Mouse (Mus musculus) forebrain, embryonic 14.5 days (tissue): ENCODE data around the gene 1700066M21Rik. TPM values are rescaled to one million over a fixed set of nuclear protein-coding genes. Genes with fewer than 3 reads are reported as not detected.
A peak's percentile ranks its signal among the peaks of the same experiment; 100 is the strongest.

Experiments
- ATAC-seq: fragments of 200-750 bp; cut with Nextera tagmentation; 2 replicates; pipeline ENCODE4 v1.8.0; 2017; ENCODE audit warnings: mild to moderate bottlenecking, moderate library complexity
- DNase-seq: peaks from one replicate; pipeline ENCODE4 v3.0.0-alpha.2; 2015; ENCODE audit warnings: low spot score
- H3K27ac ChIP-seq: fragments of 300-500 bp; sonication (generic); 2 replicates; pipeline ENCODE4 v1.5.1; 2014; ENCODE audit warnings: low read depth, mild to moderate bottlenecking, control low read depth, low read length, moderate library complexity
- H3K27me3 ChIP-seq: fragments of 300-500 bp; sonication (generic); replicated peaks from 2 replicates; pipeline ENCODE4 v1.6.1; 2014; ENCODE audit warnings: low read length, control low read depth, mixed read lengths; ENCODE audit not compliant: control insufficient read depth, insufficient read depth
- H3K36me3 ChIP-seq: fragments of 300-500 bp; sonication (generic); 2 replicates; pipeline ENCODE4 v1.6.1; 2014; ENCODE audit warnings: low read length, control low read depth; ENCODE audit not compliant: control insufficient read depth, insufficient read depth
- H3K4me1 ChIP-seq: fragments of 300-500 bp; sonication (generic); 2 replicates; pipeline ENCODE4 v1.6.1; 2014; ENCODE audit warnings: antibody characterized with exemption, low read length, control low read depth; ENCODE audit not compliant: control insufficient read depth, insufficient read depth
- H3K4me2 ChIP-seq: fragments of 300-500 bp; sonication (generic); 2 replicates; pipeline ENCODE4 v1.6.1; 2014; ENCODE audit warnings: mild to moderate bottlenecking, control low read depth, low read length
- H3K4me3 ChIP-seq: fragments of 300-500 bp; sonication (generic); 2 replicates; pipeline ENCODE4 v1.5.1; 2014; ENCODE audit warnings: low read depth, low read length, control low read depth
- H3K9ac ChIP-seq: fragments of 300-500 bp; sonication (generic); 2 replicates; pipeline ENCODE4 v1.6.1; 2014; ENCODE audit warnings: mild to moderate bottlenecking, low read length, control low read depth, moderate library complexity
- H3K9me3 ChIP-seq: fragments of 300-500 bp; sonication (generic); replicated peaks from 2 replicates; pipeline ENCODE4 v1.6.1; 2016; ENCODE audit warnings: low read length, control low read depth, mixed read lengths; ENCODE audit not compliant: control insufficient read depth
- WGBS: fragments of 180-500 bp; shearing (Covaris S2); extraction: QIAGEN DNeasy Blood & Tissue Kit; methylation state at CpG from one replicate; pipeline ENCODE4 v1.1.7; 2014; 5-methylcytosine and 5-hydroxymethylcytosine counted together
- polyA plus RNA-seq: library from polyadenylated mRNA; unstranded; fragments of >200 nt; fragmentation: Nextera tagmentation; extraction: Ambion mirVana; gene quantifications from 2 replicates; pipeline ENCODE4 v1.2.1, GENCODE M21; 2014

1700066M21Rik gene
- polyA plus RNA-seq, 1 experiment from 2014 or later: 30.3 TPM

DNA sequence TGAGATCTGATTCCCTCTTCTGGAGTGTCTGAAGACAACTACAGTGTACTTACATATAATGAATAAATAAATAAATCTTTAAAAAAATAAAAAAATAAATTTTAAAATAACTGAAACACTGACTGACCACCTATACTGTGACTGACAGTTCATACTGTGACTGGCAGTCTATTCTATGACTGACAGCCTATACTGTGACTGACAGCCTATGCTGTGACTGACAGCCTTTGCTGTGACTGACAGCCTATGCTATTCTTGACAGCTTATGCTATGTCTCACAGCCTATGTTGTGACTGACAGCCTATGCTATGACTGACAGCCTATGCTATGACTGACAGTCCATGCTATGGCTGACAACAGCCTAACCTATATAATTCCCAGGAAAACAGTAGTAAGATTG is 29.9 kb upstream of the 1700066M21Rik start:
- no peaks in the 10 kb centered on the region for H3K36me3 ChIP-seq
- no peaks in the 10 kb centered on the region for H3K4me1 ChIP-seq
- no peak overlapping the region for H3K4me3 ChIP-seq
- H3K9ac ChIP-seq: no peak overlapping the region
- no peak for ATAC-seq
- no peak overlapping the region for H3K4me2 ChIP-seq
- DNase-seq: no peak
- no peak overlapping the region for H3K27ac ChIP-seq
- H3K27me3 ChIP-seq: no peaks in the 10 kb centered on the region
- no peaks in the 10 kb centered on the region for H3K9me3 ChIP-seq

DNA sequence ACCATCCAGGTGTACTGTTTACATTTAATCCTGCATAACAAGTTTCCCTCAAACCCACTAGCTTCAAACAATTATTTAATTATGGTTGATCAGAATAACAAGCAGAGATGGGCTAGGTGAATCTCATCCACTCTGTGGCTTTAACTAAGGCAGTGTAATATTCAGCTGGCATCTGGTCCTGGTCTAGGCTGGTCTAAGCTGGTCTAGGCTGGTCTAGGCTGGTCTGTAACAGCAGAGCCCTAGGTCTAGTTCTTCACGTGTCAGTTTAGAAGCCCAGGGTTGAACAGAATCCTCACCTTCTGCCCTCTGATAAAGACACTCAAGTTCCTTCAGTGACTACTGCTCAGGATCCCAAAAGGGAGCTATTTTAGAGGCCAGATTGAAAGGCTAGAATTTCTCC is 25.5 kb upstream of the 1700066M21Rik start:
- Histone ChIP-seq H3K27me3 (no peaks in the 10 kb centered on the region), H3K4me1 (no peaks in the 10 kb centered on the region), H3K36me3 (no peaks in the 10 kb centered on the region), H3K9ac (no peak overlapping the region), H3K27ac (no peak overlapping the region), H3K4me2 (no peak overlapping the region), H3K4me3 (no peak overlapping the region), H3K9me3 (no peaks in the 10 kb centered on the region)
- 78% methylated on average over 1 of the region's 1 CpGs for WGBS
- no peak for ATAC-seq
- DNase-seq: no peak

GRCm38 (mm10) chr1:57358546-57358945 is 18.9 kb upstream of the 1700066M21Rik start:
- DNase-seq (peak; percentile 21), ATAC-seq (no peak)
- WGBS: 69% methylated on average over 5 of the region's 5 CpGs
- Histone ChIP-seq H3K4me3 (no peak overlapping the region), H3K9me3 (no peaks in the 10 kb centered on the region), H3K9ac (no peak overlapping the region), H3K27me3 (no peaks in the 10 kb centered on the region), H3K36me3 (no peaks in the 10 kb centered on the region), H3K4me2 (no peak overlapping the region), H3K27ac (no peak overlapping the region), H3K4me1 (no peaks in the 10 kb centered on the region)

DNA sequence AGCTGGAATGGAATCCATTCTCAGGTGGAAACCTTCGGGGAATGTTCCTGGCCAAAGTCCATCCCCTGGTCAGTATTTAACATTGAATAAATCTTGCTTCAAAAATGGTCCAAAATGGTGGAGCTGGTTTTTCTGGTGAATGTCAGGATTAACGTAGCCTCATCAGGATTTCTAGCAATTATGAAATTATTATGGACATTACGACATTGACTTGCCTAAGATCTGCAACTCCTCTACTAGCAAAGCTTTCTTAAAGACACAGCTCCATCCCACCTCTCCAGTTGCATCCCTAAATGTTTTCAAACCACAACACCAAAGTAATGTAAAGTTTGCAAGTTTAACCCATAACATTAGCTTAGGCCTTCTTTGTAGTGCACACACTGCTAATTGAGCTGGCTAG is 10.0 kb upstream of the 1700066M21Rik start:
- Histone ChIP-seq H3K27ac (no peak overlapping the region), H3K4me1 (no peaks in the 10 kb centered on the region), H3K4me3 (no peak overlapping the region), H3K9ac (no peak overlapping the region), H3K27me3 (no peaks in the 10 kb centered on the region), H3K4me2 (no peak overlapping the region), H3K9me3 (no peaks in the 10 kb centered on the region), H3K36me3 (no peaks in the 10 kb centered on the region)
- no peak for DNase-seq
- 93% methylated on average over 3 of the region's 3 CpGs for WGBS
- ATAC-seq: no peak

DNA sequence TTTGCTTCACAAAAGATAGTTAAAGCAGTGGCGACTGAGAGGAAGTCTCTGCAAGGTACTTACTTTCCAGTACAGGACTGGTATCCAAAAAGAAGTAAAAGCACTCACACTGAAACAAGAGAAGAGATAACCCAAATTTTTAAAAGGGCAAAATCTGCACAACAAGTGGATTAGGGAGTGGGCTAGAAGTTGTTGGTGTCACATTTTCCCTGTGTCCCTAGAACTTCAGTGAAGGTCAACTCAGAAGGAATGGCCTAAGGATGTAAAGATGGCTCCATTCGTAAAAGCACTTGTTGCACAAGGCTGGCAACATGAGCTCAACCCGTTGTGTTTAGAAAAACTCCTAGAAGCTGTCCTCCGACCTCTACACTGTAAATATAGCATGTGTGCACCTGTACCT is 8.3 kb upstream of the 1700066M21Rik start:
- Histone ChIP-seq H3K36me3 (no peaks in the 10 kb centered on the region), H3K27me3 (no peaks in the 10 kb centered on the region), H3K9ac (no peak overlapping the region), H3K4me3 (no peak overlapping the region), H3K4me1 (no peaks in the 10 kb centered on the region), H3K4me2 (no peak overlapping the region), H3K9me3 (no peaks in the 10 kb centered on the region), H3K27ac (no peak overlapping the region)
- no peak for DNase-seq
- WGBS: 88% methylated on average over 4 of the region's 4 CpGs
- no peak for ATAC-seq

DNA sequence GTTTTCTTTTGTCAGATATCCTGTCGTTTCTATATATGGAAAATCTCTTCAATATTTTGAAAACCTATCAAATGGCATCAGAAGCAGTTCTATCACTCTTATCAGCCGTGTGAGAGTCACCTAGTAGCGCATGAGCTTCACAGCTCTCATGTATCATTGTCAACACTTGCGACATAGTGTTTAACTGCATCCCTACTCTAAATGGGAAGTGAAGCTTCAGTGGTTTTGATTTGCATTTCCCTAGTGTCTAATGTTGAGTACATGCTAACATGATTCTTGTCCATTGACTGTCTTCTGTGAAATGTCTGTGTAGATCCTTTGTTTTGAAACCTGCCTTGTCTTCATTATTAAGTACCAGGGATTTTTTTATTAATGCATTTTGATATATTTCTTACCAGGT is 7.0 kb upstream of the 1700066M21Rik start:
- no peak overlapping the region for H3K4me2 ChIP-seq
- no peak overlapping the region for H3K27ac ChIP-seq
- no peak overlapping the region for H3K9ac ChIP-seq
- DNase-seq (no peak), ATAC-seq (no peak)
- H3K27me3 ChIP-seq: no peaks in the 10 kb centered on the region
- H3K4me3 ChIP-seq: no peak overlapping the region
- no peaks in the 10 kb centered on the region for H3K9me3 ChIP-seq
- H3K36me3 ChIP-seq: no peaks in the 10 kb centered on the region
- 89% methylated on average over 4 of the region's 4 CpGs for WGBS
- no peaks in the 10 kb centered on the region for H3K4me1 ChIP-seq

DNA sequence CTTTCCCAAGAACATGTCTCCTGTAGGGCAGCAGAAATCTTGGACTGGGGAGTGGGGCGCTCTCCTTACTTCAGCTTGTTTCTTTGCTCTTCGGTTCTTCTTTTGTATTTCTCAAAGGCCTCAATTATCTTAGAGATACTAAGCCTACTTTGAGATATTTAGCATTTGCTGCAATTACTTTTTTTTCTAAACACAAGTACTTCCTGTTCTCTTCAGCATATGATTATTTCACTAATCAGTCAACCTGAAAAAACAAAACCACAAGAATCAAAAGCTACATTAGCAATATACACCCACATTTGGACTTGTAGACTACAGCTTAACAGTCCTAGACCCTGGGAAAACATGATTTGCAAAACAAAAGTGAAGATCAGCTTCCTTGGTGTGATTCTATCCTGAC is 2.1 kb upstream of the 1700066M21Rik start:
- no peak overlapping the region for H3K27ac ChIP-seq
- WGBS: 86% methylated on average over 2 of the region's 2 CpGs
- H3K9ac ChIP-seq: no peak overlapping the region
- no peak for DNase-seq
- H3K27me3 ChIP-seq: no peaks in the 10 kb centered on the region
- no peak overlapping the region for H3K4me2 ChIP-seq
- no peak overlapping the region for H3K4me3 ChIP-seq
- H3K36me3 ChIP-seq: no peaks in the 10 kb centered on the region
- peaks cover 9% of the 10 kb centered on the region for H3K4me1 ChIP-seq
- no peak for ATAC-seq
- H3K9me3 ChIP-seq: no peaks in the 10 kb centered on the region

DNA sequence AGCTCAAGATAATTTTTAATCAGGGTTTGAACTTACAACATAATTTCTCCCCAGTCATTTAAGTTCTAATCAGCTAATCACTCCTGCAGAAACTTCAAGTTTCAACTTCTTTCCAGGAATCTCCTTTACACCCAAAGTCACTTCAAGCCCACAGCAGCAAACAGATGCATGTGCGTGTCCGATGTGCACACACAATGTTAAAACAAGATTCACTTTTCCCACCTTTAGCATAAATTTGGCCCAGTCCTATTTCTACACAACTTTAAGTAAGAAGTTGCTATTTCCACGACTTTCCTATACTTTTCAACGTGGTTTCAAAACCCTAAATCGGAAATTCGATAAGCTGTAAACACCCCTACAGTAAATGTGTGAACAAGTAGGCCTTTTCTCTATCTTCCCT is 614 bp upstream of the 1700066M21Rik start:
- H3K36me3 ChIP-seq: no peaks in the 10 kb centered on the region
- H3K27me3 ChIP-seq: no peaks in the 10 kb centered on the region
- no peak for DNase-seq
- peak overlapping the region; percentile 89 for H3K4me3 ChIP-seq
- WGBS: 65% methylated on average over 6 of the region's 6 CpGs
- peak overlapping the region; percentile 87 for H3K4me2 ChIP-seq
- H3K9ac ChIP-seq: no peak overlapping the region; the same call in 1 of the 2 replicates
- H3K4me1 ChIP-seq: peaks cover 9% of the 10 kb centered on the region
- no peak overlapping the region for H3K27ac ChIP-seq
- no peaks in the 10 kb centered on the region for H3K9me3 ChIP-seq
- no peak for ATAC-seq

GRCm38 (mm10) chr1:57386519-57386918 is 9.1 kb downstream of the 1700066M21Rik start:
- ATAC-seq: no peak
- H3K27me3 ChIP-seq: no peaks in the 10 kb centered on the region
- H3K4me3 ChIP-seq: no peak overlapping the region
- H3K27ac ChIP-seq: no peak overlapping the region
- H3K4me2 ChIP-seq: no peak overlapping the region
- peak; percentile 21 for DNase-seq
- no peaks in the 10 kb centered on the region for H3K9me3 ChIP-seq
- H3K9ac ChIP-seq: no peak overlapping the region
- H3K36me3 ChIP-seq: peaks cover 10% of the 10 kb centered on the region; the same call in 1 of the 2 replicates
- H3K4me1 ChIP-seq: peaks cover 9% of the 10 kb centered on the region
